Mouse (Mus musculus): Measurements from ENCODE around the gene Mical2.

GRCm38 (mm10) chr7:112241945-112242329 is 16.3 kb downstream of the Mical2 start:
- TF ChIP-seq CTCF (IDR thresholded peaks at IDR 0.05; ENCODE audit: borderline replicate concordance, extremely low read depth, insufficient read depth, insufficient read length), result no peak
- no peak for TF ChIP-seq POLR2A (IDR thresholded peaks at IDR 0.05; ENCODE audit: borderline replicate concordance, extremely low read depth, insufficient read depth, insufficient read length, poor library complexity, severe bottlenecking)

All from brain, embryonic 14.5 days (tissue).